Mouse (Mus musculus): Measurements from ENCODE around the gene Mast2. TPM values are rescaled to one million over a fixed set of nuclear protein-coding genes. Genes with fewer than 3 reads are reported as not detected.

The Mast2 gene
- total and polyA plus RNA-seq, 3 experiments = 4.2 to 21.4 (median 11.1) TPM

DNA sequence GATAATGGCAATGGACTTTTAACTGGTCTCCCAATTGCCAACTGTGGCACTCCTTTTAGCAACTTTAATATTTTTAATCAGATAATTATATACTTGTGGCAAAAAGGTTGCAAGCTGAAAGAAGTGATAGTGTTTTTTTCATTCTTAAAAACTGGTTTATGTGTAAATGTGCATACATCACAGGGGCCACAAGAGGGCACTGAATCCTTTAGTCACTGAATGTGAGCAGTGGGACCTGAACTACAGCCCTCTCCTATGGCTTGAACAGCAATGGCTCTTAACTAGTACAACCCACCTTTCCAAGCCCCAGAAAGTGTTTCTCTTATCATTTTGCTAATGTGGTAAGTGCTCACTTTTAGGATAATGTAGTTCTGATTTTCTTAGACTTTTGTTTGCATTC lies 121.9 kb downstream of the Mast2 start:
- Histone ChIP-seq H3K27me3 (replicated peaks) (no peaks in the 10 kb centered on the region), H3K4me1 (ENCODE audit: control insufficient read depth in 1 of 2, insufficient read depth in 2 of 2) (no peaks in the 10 kb centered on the region), H3K4me2 (ENCODE audit: insufficient read depth, low read depth, poor library complexity, severe bottlenecking) (no peak overlapping the region), H3K36me3 (replicated peaks in 1 of 2; ENCODE audit: control insufficient read depth in 1 of 2, insufficient read depth in 1 of 2, low read length in 1 of 2) (no peaks in the 10 kb centered on the region), H3K27ac (ENCODE audit: insufficient read depth, low read depth) (no peak overlapping the region), H3K4me3 (replicated peaks in 1 of 3; ENCODE audit: low read depth in 2 of 3, low read length in 2 of 3, poor library complexity in 1 of 3) (no peak overlapping the region), H3K9me3 (replicated peaks; ENCODE audit: low read length) (no peaks in the 10 kb centered on the region), H3K9ac (ENCODE audit: insufficient read depth, low read depth) (no peak overlapping the region), H3K79me2 (replicated peaks; ENCODE audit: control insufficient read depth, extremely low read depth, insufficient read depth, poor library complexity, severe bottlenecking) (no peaks in the 10 kb centered on the region)
- TF ChIP-seq CHD1 (IDR thresholded peaks at IDR 0.05; ENCODE audit: low read depth, low read length) (no peak), SIN3A (IDR thresholded peaks at IDR 0.05; ENCODE audit: low read length) (no peak), HCFC1 (IDR thresholded peaks at IDR 0.05; ENCODE audit: low read depth, low read length) (no peak), MYC (IDR thresholded peaks at IDR 0.05; ENCODE audit: low read depth, low read length) (no peak), ZKSCAN1 (IDR thresholded peaks at IDR 0.05; ENCODE audit: borderline replicate concordance, low read depth, low read length) (no peak), KAT2A (IDR thresholded peaks at IDR 0.05; ENCODE audit: insufficient replicate concordance, low read length) (no peak), ZNF384 (IDR thresholded peaks at IDR 0.05; ENCODE audit: low read depth, low read length) (peak; percentile 57), SMC3 (IDR thresholded peaks at IDR 0.05; ENCODE audit: low read depth, low read length) (peak; percentile 85), MAFK (IDR thresholded peaks at IDR 0.05; ENCODE audit: insufficient replicate concordance, low read length) (no peak), UBTF (IDR thresholded peaks at IDR 0.05; ENCODE audit: low read depth, low read length) (no peak), JUND (conservative IDR thresholded peaks at IDR 0.05; ENCODE audit: low read depth, low read length) (no peak), USF1 (IDR thresholded peaks at IDR 0.05; ENCODE audit: low read depth, low read length) (no peak), RAD21 (IDR thresholded peaks at IDR 0.05; ENCODE audit: low read depth, low read length) (peak; percentile 82), E2F4 (IDR thresholded peaks at IDR 0.05; ENCODE audit: insufficient replicate concordance, low read depth, low read length) (no peak), POLR2AphosphoS2 (IDR thresholded peaks at IDR 0.05; ENCODE audit: low read depth, low read length) (no peak), TBP (conservative IDR thresholded peaks at IDR 0.05; ENCODE audit: low read depth, low read length) (no peak), BHLHE40 (IDR thresholded peaks at IDR 0.05; ENCODE audit: low read depth, low read length) (no peak), MXI1 (IDR thresholded peaks at IDR 0.05; ENCODE audit: low read depth, low read length) (no peak), ZC3H11A (IDR thresholded peaks at IDR 0.05; ENCODE audit: low read depth, low read length) (no peak), CTCF (conservative IDR thresholded peaks at IDR 0.05 in 1 of 2, IDR thresholded peaks at IDR 0.05 in 1 of 2; ENCODE audit: low read depth in 2 of 2, low read length in 2 of 2) (peak; percentile 45 to 84), PAX5 (IDR thresholded peaks at IDR 0.05; ENCODE audit: low read length) (no peak)
- in situ Hi-C loops (cut with MboI; ENCODE audit: low pct_ligation_motif_present, low pct_unique_long_range_greater_than_20kb, low sequenced_read_pairs) = loop anchor here (25.0 kb wide), 1 partner anchor 180 kb away; the partner anchor contains the start of genes 1700042G07Rik, Gm49337, Lurap1 and Tspan1
- dilution Hi-C loops (cut with MboI; ENCODE audit: extremely low pct_ligation_motif_present, extremely low pct_unique_long_range_greater_than_20kb, low sequenced_read_pairs) = no loop called here
- DNase-seq (ENCODE audit: extremely low read depth) = peak; percentile 62

DNA sequence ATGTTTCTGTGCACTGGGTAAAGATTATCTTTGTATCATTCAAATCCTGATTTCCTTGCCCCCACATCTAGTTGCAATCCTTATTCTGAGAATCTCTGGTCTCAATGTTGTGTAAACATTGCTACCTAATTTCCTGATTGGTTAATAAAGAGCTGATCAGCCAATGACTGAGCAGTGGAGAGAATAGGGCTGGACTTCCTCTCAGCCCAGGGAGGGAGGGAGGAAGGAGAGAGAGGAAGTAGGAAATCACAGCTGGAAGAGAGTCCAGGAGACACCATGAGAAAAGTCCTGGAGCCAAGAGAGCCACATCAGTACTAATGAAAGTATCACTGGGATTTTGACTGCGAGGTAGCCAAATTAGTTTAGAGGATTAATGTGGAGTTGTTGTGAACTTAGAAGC lies 127.7 kb downstream of the Mast2 start:
- H3K9ac ChIP-seq (ENCODE audit: insufficient read depth, low read depth) = no peak overlapping the region
- H3K79me2 ChIP-seq (replicated peaks; ENCODE audit: control insufficient read depth, extremely low read depth, insufficient read depth, poor library complexity, severe bottlenecking) = no peaks in the 10 kb centered on the region
- peaks cover 0 to 4% of the 10 kb centered on the region in 2 experiments for H3K36me3 ChIP-seq (replicated peaks in 1 of 2; ENCODE audit: control insufficient read depth in 1 of 2, insufficient read depth in 1 of 2, low read length in 1 of 2)
- peak; percentile 39 for DNase-seq (ENCODE audit: extremely low read depth)
- no peak overlapping the region for H3K27ac ChIP-seq (ENCODE audit: insufficient read depth, low read depth)
- no peak overlapping the region for H3K4me2 ChIP-seq (ENCODE audit: insufficient read depth, low read depth, poor library complexity, severe bottlenecking)
- in situ Hi-C loops (cut with MboI; ENCODE audit: low pct_ligation_motif_present, low pct_unique_long_range_greater_than_20kb, low sequenced_read_pairs) (loop anchor here (25.0 kb wide), 1 partner anchor 174 kb away; the partner anchor contains the start of genes 1700042G07Rik, Gm49337, Lurap1 and Tspan1), dilution Hi-C loops (cut with MboI; ENCODE audit: extremely low pct_ligation_motif_present, extremely low pct_unique_long_range_greater_than_20kb, low sequenced_read_pairs) (no loop called here)
- TF ChIP-seq RAD21 (IDR thresholded peaks at IDR 0.05; ENCODE audit: low read depth, low read length) = no peak
- TF ChIP-seq ELF1 (IDR thresholded peaks at IDR 0.05; ENCODE audit: low read depth, low read length) = peak; percentile 70
- no peak for TF ChIP-seq MAX (IDR thresholded peaks at IDR 0.05; ENCODE audit: low read length)
- no peak for TF ChIP-seq POLR2AphosphoS2 (IDR thresholded peaks at IDR 0.05; ENCODE audit: low read depth, low read length)
- peak overlapping the region in 1 of 3 experiments; percentile 43 for H3K4me3 ChIP-seq (replicated peaks in 1 of 3; ENCODE audit: low read depth in 2 of 3, low read length in 2 of 3, poor library complexity in 1 of 3)
- no peaks in the 10 kb centered on the region for H3K27me3 ChIP-seq (replicated peaks)
- H3K9me3 ChIP-seq (replicated peaks; ENCODE audit: low read length) = no peaks in the 10 kb centered on the region
- H3K4me1 ChIP-seq (ENCODE audit: control insufficient read depth in 1 of 2, insufficient read depth in 2 of 2) = peaks cover 0 to 5% of the 10 kb centered on the region in 2 experiments; a peak in 1 of 4 replicates

Data from CH12.LX (cell line).